Mouse (Mus musculus) T-helper 2 cell (primary cell): ENCODE data around the gene Cfap70.

ENCODE experiments used
- in situ Hi-C: fragments of 300-600 bp; cut with MboI, MseI; formaldehyde crosslinking; loops from one replicate; pipeline ENCODE4 v1.15.1; 2025; ENCODE audit warnings: high pct_unique_total_duplicates

Cfap70 gene

GRCm38 (mm10) chr14:20428593-20428992 is 23.4 kb downstream of the Cfap70 start:
- in situ Hi-C loops: no loop called here

- in situ Hi-C loops: no loop called here
These were observed 29.0 kb downstream of the Cfap70 start for GRCm38 (mm10) chr14:20423046-20423445.

- in situ Hi-C loops: no loop called here
These were observed 29.8 kb downstream of the Cfap70 start for GRCm38 (mm10) chr14:20422257-20422656.

- in situ Hi-C loops: no loop called here
These were observed 52.0 kb downstream of the Cfap70 start for GRCm38 (mm10) chr14:20400071-20400470.

GRCm38 (mm10) chr14:20398864-20399263 is 53.2 kb downstream of the Cfap70 start:
- in situ Hi-C loops: no loop called here

GRCm38 (mm10) chr14:20397220-20397619 is 54.8 kb downstream of the Cfap70 start:
- in situ Hi-C loops: no loop called here

- in situ Hi-C loops: loop anchor here (5.0 kb wide), 1 partner anchor 46 kb away; the partner anchor contains the start of genes Ecd and Fam149b
These were observed 58.7 kb downstream of the Cfap70 start, which contains the start of gene Mrps16 for GRCm38 (mm10) chr14:20393205-20393913. Gene Mrps16 (minus strand): TSS chr14:20393634.

- in situ Hi-C loops: loop anchor here (5.0 kb wide), 1 partner anchor 45 kb away; the partner anchor contains the start of genes Ecd and Fam149b
These were observed 59.7 kb downstream of the Cfap70 start for GRCm38 (mm10) chr14:20392326-20392725.

GRCm38 (mm10) chr14:20389446-20390079 is 62.5 kb downstream of the Cfap70 start:
- in situ Hi-C loops: loop anchor here (5.0 kb wide), 1 partner anchor 42 kb away; the partner anchor contains the start of genes Ecd and Fam149b

- in situ Hi-C loops: no loop called here
These were observed 63.4 kb downstream of the Cfap70 start, which contains the start of gene Dnajc9 for GRCm38 (mm10) chr14:20388441-20389129. Gene Dnajc9 (minus strand): TSS chr14:20388910.

GRCm38 (mm10) chr14:20379753-20380430 is 72.1 kb downstream of the Cfap70 start:
- in situ Hi-C loops: no loop called here

GRCm38 (mm10) chr14:20379087-20379640 is 72.9 kb downstream of the Cfap70 start:
- in situ Hi-C loops: no loop called here

- in situ Hi-C loops: no loop called here
These were observed 73.5 kb downstream of the Cfap70 start for GRCm38 (mm10) chr14:20378313-20379061.

GRCm38 (mm10) chr14:20377112-20377521 is 74.9 kb downstream of the Cfap70 start:
- in situ Hi-C loops: no loop called here

GRCm38 (mm10) chr14:20371854-20372253 is 80.2 kb downstream of the Cfap70 start:
- in situ Hi-C loops: no loop called here

GRCm38 (mm10) chr14:20370798-20371197 is 81.2 kb downstream of the Cfap70 start:
- in situ Hi-C loops: no loop called here

- in situ Hi-C loops: no loop called here
These were observed 83.8 kb downstream of the Cfap70 start for GRCm38 (mm10) chr14:20368271-20368670.

- in situ Hi-C loops: no loop called here
These were observed 88.8 kb downstream of the Cfap70 start for GRCm38 (mm10) chr14:20363230-20363629.

GRCm38 (mm10) chr14:20347991-20348541 is 104.0 kb downstream of the Cfap70 start, which contains the start of the genes Ecd and Fam149b:
Gene Ecd (minus strand): TSS chr14:20348121.
Gene Fam149b (plus strand): TSS chr14:20348162.
- in situ Hi-C loops: loop anchor here (5.0 kb wide), 1 partner anchor 44 kb away; the partner anchor contains the start of gene Mrps16

- in situ Hi-C loops: loop anchor here (5.0 kb wide), 1 partner anchor 45 kb away; the partner anchor contains the start of gene Mrps16
These were observed 104.5 kb downstream of the Cfap70 start for GRCm38 (mm10) chr14:20347441-20347990.
